Mouse (Mus musculus) liver, embryonic 14.5 days (tissue): Measurements from ENCODE around the gene Senp1. TPM values are rescaled to one million over a fixed set of nuclear protein-coding genes. Genes with fewer than 3 reads are reported as not detected.
A peak's percentile ranks its signal among the peaks of the same experiment; 100 is the strongest.

ENCODE experiments used
- ATAC-seq: fragments of 200-750 bp; cut with Nextera tagmentation; 2 replicates; pipeline ENCODE4 v1.8.0; 2017; ENCODE audit warnings: moderate number of reproducible peaks, mild to moderate bottlenecking, moderate library complexity; ENCODE audit not compliant: insufficient read depth
- DNase-seq, 3 experiments: peaks; one replicate each; pipeline ENCODE4 v3.0.0-alpha.2; 2012 to 2013; ENCODE audit warnings: low read depth in 3 of 3, low spot score in 3 of 3
- H3K27ac ChIP-seq: fragments of 300-500 bp; sonication (generic); 2 replicates; pipeline ENCODE4 v1.5.1; 2014; ENCODE audit warnings: moderate library complexity, mild to moderate bottlenecking, control low read depth, inconsistent platforms
- H3K27me3 ChIP-seq: fragments of 300-500 bp; sonication (generic); 2 replicates; pipeline ENCODE4 v1.6.1; 2014; ENCODE audit warnings: mild to moderate bottlenecking, low read length, moderate library complexity; ENCODE audit not compliant: control insufficient read depth, insufficient read depth
- H3K36me3 ChIP-seq: fragments of 300-500 bp; sonication (generic); replicated peaks from 2 replicates; pipeline ENCODE4 v1.6.1; 2014; ENCODE audit warnings: low read depth; ENCODE audit not compliant: control insufficient read depth, insufficient read depth
- H3K4me1 ChIP-seq, 2 experiments: fragments of 200-500 bp in 1 of 2; fragments of 300-500 bp in 1 of 2; sonication (generic) in 1 of 2; replicated peaks; 2 replicates each; pipeline ENCODE4 v1.6.1; 2012 to 2014; ENCODE audit warnings: antibody characterized with exemption in 1 of 2, inconsistent platforms in 1 of 2, low read length in 1 of 2; ENCODE audit not compliant: control insufficient read depth in 2 of 2, insufficient read depth in 2 of 2
- H3K4me2 ChIP-seq: fragments of 300-500 bp; sonication (generic); 2 replicates; pipeline ENCODE4 v1.6.1; 2014; ENCODE audit warnings: low read depth, mild to moderate bottlenecking, control low read depth, moderate library complexity
- H3K4me3 ChIP-seq, 2 experiments: fragments of 200-500 bp in 1 of 2; fragments of 300-500 bp in 1 of 2; sonication (generic) in 1 of 2; 2 replicates each; pipeline ENCODE4 v1.5.1; 2012 to 2014; ENCODE audit warnings: low read depth in 2 of 2, low read length in 2 of 2, mild to moderate bottlenecking in 2 of 2, control low read depth in 1 of 2, inconsistent platforms in 1 of 2, moderate library complexity in 1 of 2; ENCODE audit not compliant: insufficient read depth in 1 of 2
- H3K9ac ChIP-seq: fragments of 300-500 bp; sonication (generic); replicated peaks from 2 replicates; pipeline ENCODE4 v1.6.1; 2014; ENCODE audit warnings: mild to moderate bottlenecking, control low read depth, moderate library complexity
- H3K9me3 ChIP-seq: fragments of 300-500 bp; sonication (generic); 2 replicates; pipeline ENCODE4 v1.6.1; 2016; ENCODE audit warnings: low read length, mixed read lengths; ENCODE audit not compliant: control insufficient read depth
- CTCF ChIP-seq: IDR thresholded peaks from 2 replicates; pipeline ENCODE4 v1.5.1; 2016; ENCODE audit warnings: antibody characterized with exemption, low read depth, control low read depth
- EP300 ChIP-seq: IDR thresholded peaks from 2 replicates; pipeline ENCODE4 v1.6.1; 2016; ENCODE audit warnings: antibody characterized with exemption, low read depth
- WGBS: fragments of 180-500 bp; shearing (Covaris S2); extraction: QIAGEN DNeasy Blood & Tissue Kit; methylation state at CpG from one replicate; pipeline ENCODE4 v1.1.7; 2014; ENCODE audit not compliant: insufficient replicate concordance; 5-methylcytosine and 5-hydroxymethylcytosine counted together
- polyA plus RNA-seq, 2 experiments: library from polyadenylated mRNA; depleted of rRNA in 1 of 2; stranded (reverse) in 1 of 2; unstranded in 1 of 2; fragments of >200 nt; fragmentation: Nextera tagmentation in 1 of 2; extraction: Ambion mirVana in 1 of 2; gene quantifications; 2 replicates each; pipeline versions ENCODE4 v1.2.1 to v1.2.3; 2012 to 2014

Gene Senp1
- polyA plus RNA-seq, 2 experiments, result 10.7 to 15.3 TPM

DNA sequence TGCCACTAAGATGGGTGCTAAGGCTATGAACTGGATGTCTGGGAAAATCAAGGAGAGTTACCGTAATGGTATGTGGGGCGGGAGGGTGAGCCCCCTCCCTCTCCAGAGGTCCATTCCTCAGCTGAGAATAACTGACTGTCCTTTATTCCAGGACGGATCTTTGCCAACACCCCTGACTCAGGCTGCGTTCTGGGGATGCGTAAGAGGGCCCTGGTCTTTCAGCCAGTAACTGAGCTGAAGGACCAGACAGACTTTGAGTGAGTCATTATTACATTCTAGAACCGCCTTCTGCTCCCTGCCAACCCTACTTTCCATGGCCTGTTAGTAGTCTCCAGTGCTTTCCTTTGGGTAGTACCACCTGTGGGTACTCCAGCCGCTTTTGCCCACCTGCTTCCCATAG is 37.9 kb upstream of the Senp1 start:
- Histone ChIP-seq H3K4me3 (no peak overlapping the region), H3K27me3 (no peaks in the 10 kb centered on the region)

DNA sequence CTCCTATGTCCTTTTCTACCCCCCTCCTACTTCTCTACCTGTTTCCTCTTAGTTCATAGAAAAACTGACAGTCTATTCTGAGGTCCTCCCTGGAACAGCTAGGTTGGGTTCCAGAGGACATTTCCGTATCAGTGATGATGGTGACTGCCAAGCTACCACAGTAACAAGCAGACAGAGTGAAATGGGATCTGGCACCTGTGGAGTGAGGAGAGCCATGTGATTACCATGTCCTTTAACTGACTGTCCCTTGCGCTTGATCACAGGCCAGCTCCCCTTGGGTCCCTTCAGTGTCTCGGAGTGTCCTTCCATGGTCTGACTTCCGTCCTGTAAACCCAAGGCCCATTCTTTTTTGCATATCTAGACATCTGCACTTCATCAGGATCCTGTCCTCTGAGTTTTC is 37.5 kb upstream of the Senp1 start:
- no peak for TF ChIP-seq EP300
- TF ChIP-seq CTCF, result no peak
- 84% methylated on average over 4 of the region's 4 CpGs for WGBS
- Histone ChIP-seq H3K4me1 (no peaks in the 10 kb centered on the region), H3K36me3 (peaks cover 20% of the 10 kb centered on the region), H3K4me3 (no peak overlapping the region), H3K9ac (no peak overlapping the region), H3K27ac (no peak overlapping the region), H3K27me3 (no peaks in the 10 kb centered on the region), H3K9me3 (no peaks in the 10 kb centered on the region), H3K4me2 (no peak overlapping the region)
- DNase-seq, result no peak
- ATAC-seq, result no peak

More for the DNA sequence above, 37.9 kb upstream of the Senp1 start:
- ATAC-seq (no peak), DNase-seq (no peak)
- Histone ChIP-seq H3K36me3 (peaks cover 20% of the 10 kb centered on the region), H3K9me3 (no peaks in the 10 kb centered on the region), H3K27ac (no peak overlapping the region), H3K9ac (no peak overlapping the region), H3K4me2 (no peak overlapping the region), H3K4me1 (no peaks in the 10 kb centered on the region)
- TF ChIP-seq EP300, result no peak
- no peak for TF ChIP-seq CTCF
- 82% methylated on average over 7 of the region's 7 CpGs for WGBS

DNA sequence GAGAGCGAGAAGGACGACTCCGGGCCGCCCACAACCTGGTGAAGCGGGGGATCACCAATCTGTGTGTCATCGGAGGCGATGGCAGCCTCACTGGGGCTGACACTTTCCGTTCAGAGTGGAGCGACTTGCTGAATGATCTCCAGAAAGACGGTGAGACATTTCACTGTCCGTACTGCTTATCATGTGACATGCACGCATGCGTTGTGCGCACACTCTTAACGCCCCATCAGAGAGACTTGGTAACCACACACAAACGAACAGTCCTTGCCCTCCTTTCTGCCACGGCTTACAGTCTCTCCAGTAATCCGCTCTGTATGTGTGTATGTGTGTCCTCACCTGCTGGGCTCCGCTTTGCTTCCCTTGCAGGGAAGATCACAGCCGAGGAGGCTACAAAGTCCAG is 27.3 kb upstream of the Senp1 start:
- Histone ChIP-seq H3K4me1 (peaks cover 9 to 16% of the 10 kb centered on the region in 2 experiments), H3K4me3 (no peak overlapping the region), H3K27me3 (no peaks in the 10 kb centered on the region), H3K9ac (no peak overlapping the region), H3K36me3 (peaks cover 17% of the 10 kb centered on the region), H3K27ac (no peak overlapping the region), H3K9me3 (no peaks in the 10 kb centered on the region), H3K4me2 (no peak overlapping the region)
- DNase-seq (no peak), ATAC-seq (no peak)
- TF ChIP-seq EP300 (no peak), CTCF (no peak)
- WGBS, result 87% methylated on average over 20 of the region's 20 CpGs

DNA sequence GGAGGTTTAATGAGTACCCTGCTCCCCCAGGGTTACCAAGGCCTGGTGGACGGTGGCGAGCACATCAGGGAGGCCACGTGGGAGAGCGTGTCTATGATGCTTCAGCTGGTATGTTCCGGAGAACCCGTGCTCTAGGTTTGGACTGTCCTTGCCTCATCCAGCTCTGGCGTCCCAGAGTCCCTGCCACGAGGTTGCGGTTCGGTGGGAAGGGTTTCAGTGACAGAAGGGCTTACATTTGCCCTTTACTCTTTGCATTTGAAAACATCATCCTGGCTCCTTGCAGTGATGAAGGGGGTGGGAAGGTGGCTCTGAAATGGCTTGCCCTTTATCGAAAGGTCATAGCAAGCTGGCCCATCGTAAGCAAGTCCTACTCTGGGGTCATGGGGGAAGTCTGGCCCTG is 25.8 kb upstream of the Senp1 start:
- Histone ChIP-seq H3K27me3 (no peaks in the 10 kb centered on the region), H3K4me3 (no peak overlapping the region), H3K27ac (no peak overlapping the region), H3K36me3 (peaks cover 17% of the 10 kb centered on the region), H3K4me1 (peaks cover 14 to 24% of the 10 kb centered on the region in 2 experiments), H3K9ac (no peak overlapping the region), H3K4me2 (no peak overlapping the region), H3K9me3 (no peaks in the 10 kb centered on the region)
- TF ChIP-seq CTCF (no peak), EP300 (no peak)
- ATAC-seq (no peak), DNase-seq (no peak)
- WGBS, result 89% methylated on average over 12 of the region's 12 CpGs

DNA sequence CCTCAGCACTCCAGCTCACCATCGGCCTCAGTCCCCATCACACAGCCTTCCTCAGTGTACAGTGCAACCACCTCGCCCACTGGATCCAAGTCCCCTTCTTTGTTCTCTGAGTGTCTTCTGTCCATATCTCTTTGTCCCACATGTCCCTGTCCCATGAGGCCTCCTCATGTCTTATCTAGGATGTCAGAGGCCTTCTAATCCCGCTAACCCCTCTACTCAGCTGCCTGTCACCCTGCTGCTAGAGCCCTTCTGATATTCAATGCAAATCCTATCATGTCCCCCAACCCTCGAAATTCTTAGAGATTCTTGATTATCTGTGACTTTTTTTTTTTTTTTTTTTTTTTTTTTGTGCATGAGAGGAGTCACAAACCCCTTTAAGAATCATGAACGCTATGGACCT is 22.7 kb upstream of the Senp1 start:
- H3K4me1 ChIP-seq, result peaks cover 17 to 33% of the 10 kb centered on the region in 2 experiments
- H3K4me3 ChIP-seq, result no peak overlapping the region
- H3K4me2 ChIP-seq, result peak overlapping the region; percentile 39
- H3K9ac ChIP-seq, result peak overlapping the region; percentile 1; the same call in 1 of the 2 replicates
- TF ChIP-seq EP300, result peak; percentile 85
- no peak for TF ChIP-seq CTCF
- no peaks in the 10 kb centered on the region for H3K9me3 ChIP-seq
- WGBS, result 11% methylated on average over 5 of the region's 5 CpGs
- ATAC-seq, result peak; percentile 92
- no peaks in the 10 kb centered on the region for H3K27me3 ChIP-seq
- peak overlapping the region; percentile 21 for H3K27ac ChIP-seq
- H3K36me3 ChIP-seq, result peaks cover 2% of the 10 kb centered on the region
- DNase-seq, result peak; percentile 61 to 68 (median 67)
